Mouse (Mus musculus) embryonic facial prominence, embryonic 13.5 days (tissue): Measurements from ENCODE around the gene Trp53i11. TPM values are rescaled to one million over a fixed set of nuclear protein-coding genes. Genes with fewer than 3 reads are reported as not detected.

Experiments used
- ATAC-seq: fragments of 200-750 bp; cut with Nextera tagmentation; 2 replicates; pipeline ENCODE4 v1.8.0; 2017; ENCODE audit warnings: low read depth; ENCODE audit not compliant: insufficient number of reproducible peaks, insufficient read depth, low FRiP score, low TSS enrichment
- H3K27ac ChIP-seq: fragments of 300-500 bp; sonication (generic); 2 replicates; pipeline ENCODE4 v1.5.1; 2015; ENCODE audit warnings: moderate library complexity, mild to moderate bottlenecking, inconsistent platforms
- H3K27me3 ChIP-seq: fragments of 300-500 bp; sonication (generic); 2 replicates; pipeline ENCODE4 v1.6.1; 2015; ENCODE audit warnings: mild to moderate bottlenecking, inconsistent platforms
- H3K36me3 ChIP-seq: fragments of 300-500 bp; sonication (generic); 2 replicates; pipeline ENCODE4 v1.6.1; 2015; ENCODE audit warnings: mild to moderate bottlenecking, inconsistent platforms
- H3K4me1 ChIP-seq: fragments of 300-500 bp; sonication (generic); 2 replicates; pipeline ENCODE4 v1.6.1; 2015; ENCODE audit warnings: inconsistent platforms
- H3K4me2 ChIP-seq: fragments of 300-500 bp; sonication (generic); 2 replicates; pipeline ENCODE4 v1.6.1; 2015; ENCODE audit warnings: moderate library complexity, mild to moderate bottlenecking, inconsistent platforms
- H3K4me3 ChIP-seq: fragments of 300-500 bp; sonication (generic); 2 replicates; pipeline ENCODE4 v1.5.1; 2015; ENCODE audit warnings: mild to moderate bottlenecking, inconsistent platforms
- H3K9ac ChIP-seq: fragments of 300-500 bp; sonication (generic); 2 replicates; pipeline ENCODE4 v1.6.1; 2015; ENCODE audit warnings: mild to moderate bottlenecking, inconsistent platforms
- H3K9me3 ChIP-seq: fragments of 300-500 bp; sonication (generic); 2 replicates; pipeline ENCODE4 v1.6.1; 2016; ENCODE audit warnings: inconsistent platforms
- WGBS: fragments of 180-500 bp; shearing (Covaris S2); methylation state at CpG from one replicate; pipeline ENCODE4 v1.1.7; 2015; ENCODE audit warnings: mixed read lengths; 5-methylcytosine and 5-hydroxymethylcytosine counted together
- polyA plus RNA-seq: library from polyadenylated mRNA; unstranded; fragments of >200 nt; fragmentation: Nextera tagmentation; extraction: Ambion mirVana; gene quantifications from 2 replicates; pipeline ENCODE4 v1.2.1, GENCODE M21; 2015

The Trp53i11 gene
- polyA plus RNA-seq, result 26.7 and 27.0 TPM in 2 replicates

DNA sequence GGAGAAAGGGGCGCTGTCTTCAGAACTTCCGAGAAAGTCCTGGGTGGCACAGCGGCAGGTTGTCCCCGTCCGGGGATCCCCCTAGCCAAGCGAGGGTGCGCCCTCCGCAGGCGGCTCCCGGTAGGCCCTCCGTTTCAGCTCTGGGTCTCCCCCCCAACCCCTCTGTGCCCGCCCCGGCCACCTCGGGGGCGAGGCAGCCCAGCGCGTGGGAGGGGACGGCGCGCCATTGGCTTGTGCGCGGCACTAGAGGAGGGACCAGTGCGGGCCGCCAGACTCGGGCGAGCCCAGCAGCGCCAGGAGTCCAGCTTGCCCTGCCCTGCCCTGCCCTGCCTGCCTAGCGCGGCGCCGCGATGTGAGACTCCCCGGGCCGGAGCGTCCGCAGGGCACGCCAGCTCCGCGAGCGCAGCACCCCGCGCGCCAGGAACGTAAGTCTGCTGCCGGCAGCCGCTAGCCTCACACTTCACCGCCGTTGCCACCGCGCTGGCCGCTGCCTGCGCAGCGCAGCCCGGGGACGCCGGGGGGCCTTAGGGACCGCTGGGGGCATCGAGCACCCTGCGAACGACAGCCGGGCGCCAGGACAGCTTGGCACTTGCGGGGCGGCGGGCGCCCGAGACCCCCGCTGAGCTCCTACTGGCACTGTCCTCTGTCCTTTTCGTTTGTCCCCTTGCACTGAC lies at the start of gene Trp53i11:
Gene Trp53i11 (plus strand): TSS at position 226 of the 674 bp plus-strand sequence.
- no peaks in the 10 kb centered on the region for H3K9me3 ChIP-seq
- peaks cover 31% of the 10 kb centered on the region for H3K27me3 ChIP-seq
- H3K4me1 ChIP-seq, result peaks cover 35% of the 10 kb centered on the region

GRCm38 (mm10) chr2:93139476-93139875 lies 47.9 kb upstream of the Trp53i11 start:
- Histone ChIP-seq H3K4me1 (no peaks in the 10 kb centered on the region), H3K27ac (no peak overlapping the region), H3K4me2 (no peak overlapping the region), H3K4me3 (no peak overlapping the region), H3K36me3 (no peaks in the 10 kb centered on the region), H3K9ac (no peak overlapping the region), H3K9me3 (0 out of 2 replicates have a peak, but pooled peaks cover 4% of the 10 kb centered on the region), H3K27me3 (no peaks in the 10 kb centered on the region)
- no peak for ATAC-seq
- WGBS, result 89% methylated on average over 7 of the region's 7 CpGs

More for the DNA sequence above, at the start of gene Trp53i11:
- Histone ChIP-seq H3K4me2 (peak within 1 kb of the TSS; percentile 99), H3K27ac (peak within 1 kb of the TSS; percentile 48), H3K36me3 (no peaks in the 10 kb centered on the region), H3K9ac (peak within 1 kb of the TSS; percentile 84), H3K4me3 (peak within 1 kb of the TSS; percentile 79)
- under 1% methylated on average over 64 of the region's 69 CpGs for WGBS
- ATAC-seq, result peak; percentile 78

- H3K4me2 ChIP-seq, result no peak overlapping the region
- H3K4me1 ChIP-seq, result no peaks in the 10 kb centered on the region
- 0 out of 2 replicates have a peak, but pooled peaks cover 4% of the 10 kb centered on the region for H3K9me3 ChIP-seq
- H3K27me3 ChIP-seq, result no peaks in the 10 kb centered on the region
- no peak overlapping the region for H3K9ac ChIP-seq
- ATAC-seq, result no peak
- H3K4me3 ChIP-seq, result no peak overlapping the region
- 80% methylated on average over 3 of the region's 3 CpGs for WGBS
- H3K36me3 ChIP-seq, result no peaks in the 10 kb centered on the region
- no peak overlapping the region for H3K27ac ChIP-seq
Measured at GRCm38 (mm10) chr2:93141329-93141728, 46.0 kb upstream of the Trp53i11 start.

- Histone ChIP-seq H3K27ac (no peak overlapping the region), H3K4me3 (no peak overlapping the region), H3K9ac (no peak overlapping the region), H3K9me3 (0 out of 2 replicates have a peak, but pooled peaks cover 4% of the 10 kb centered on the region), H3K36me3 (no peaks in the 10 kb centered on the region), H3K4me2 (no peak overlapping the region), H3K4me1 (no peaks in the 10 kb centered on the region), H3K27me3 (no peaks in the 10 kb centered on the region)
- WGBS, result 74% methylated on average over 7 of the region's 7 CpGs
- no peak for ATAC-seq
Measured at GRCm38 (mm10) chr2:93142616-93143015, 44.7 kb upstream of the Trp53i11 start.

DNA sequence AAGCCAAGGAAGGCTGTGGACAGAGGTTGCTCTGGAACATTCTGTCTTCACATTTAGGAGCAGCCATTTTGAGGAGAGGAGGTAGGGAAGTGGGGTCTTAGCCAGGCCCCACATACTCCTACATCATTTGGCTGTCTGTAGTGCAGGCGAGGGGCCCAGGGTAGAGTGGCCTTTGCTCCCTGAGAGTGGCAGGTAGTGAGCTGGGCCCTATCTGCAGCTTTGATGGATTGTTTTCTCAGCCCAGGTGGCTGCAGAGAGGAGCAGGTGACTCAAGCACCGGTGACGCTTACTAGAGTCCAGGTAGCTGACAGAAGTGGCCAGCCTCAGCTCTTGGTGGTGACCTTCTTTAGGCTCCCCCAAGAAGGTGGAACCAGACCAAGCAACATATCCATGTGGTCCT lies 43.2 kb upstream of the Trp53i11 start:
- H3K4me1 ChIP-seq, result no peaks in the 10 kb centered on the region
- ATAC-seq, result no peak
- H3K9ac ChIP-seq, result no peak overlapping the region
- no peaks in the 10 kb centered on the region for H3K36me3 ChIP-seq
- H3K9me3 ChIP-seq, result no peaks in the 10 kb centered on the region
- no peaks in the 10 kb centered on the region for H3K27me3 ChIP-seq
- 89% methylated on average over 3 of the region's 3 CpGs for WGBS
- no peak overlapping the region for H3K27ac ChIP-seq
- no peak overlapping the region for H3K4me3 ChIP-seq
- no peak overlapping the region for H3K4me2 ChIP-seq

DNA sequence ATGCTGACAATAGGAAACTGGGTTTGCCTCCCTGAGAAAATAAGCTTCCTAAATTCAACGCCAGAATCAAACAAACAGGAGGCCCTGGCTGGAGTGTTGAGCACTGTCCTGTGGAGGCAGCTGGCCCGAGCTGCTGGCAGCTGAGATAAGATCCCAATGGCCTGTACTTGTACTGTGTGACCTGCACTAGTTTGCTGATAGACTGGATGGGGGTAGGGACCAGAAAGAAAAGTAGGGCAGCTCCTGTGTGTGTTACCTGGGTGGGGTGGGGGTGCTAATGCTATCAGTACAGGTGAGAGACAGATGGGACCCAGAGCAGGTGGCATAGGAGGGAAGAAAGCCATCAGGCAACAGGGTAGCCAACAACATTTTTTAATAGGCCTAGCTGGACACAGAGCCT lies 37.3 kb upstream of the Trp53i11 start:
- H3K4me3 ChIP-seq, result no peak overlapping the region
- no peak overlapping the region for H3K27ac ChIP-seq
- WGBS, result 68% methylated on average over 2 of the region's 2 CpGs
- no peak overlapping the region for H3K9ac ChIP-seq
- no peaks in the 10 kb centered on the region; the same call in 1 of the 2 replicates for H3K4me1 ChIP-seq
- no peaks in the 10 kb centered on the region for H3K36me3 ChIP-seq
- H3K4me2 ChIP-seq, result no peak overlapping the region
- ATAC-seq, result no peak
- no peaks in the 10 kb centered on the region; the same call in 1 of the 2 replicates for H3K27me3 ChIP-seq
- H3K9me3 ChIP-seq, result no peaks in the 10 kb centered on the region

DNA sequence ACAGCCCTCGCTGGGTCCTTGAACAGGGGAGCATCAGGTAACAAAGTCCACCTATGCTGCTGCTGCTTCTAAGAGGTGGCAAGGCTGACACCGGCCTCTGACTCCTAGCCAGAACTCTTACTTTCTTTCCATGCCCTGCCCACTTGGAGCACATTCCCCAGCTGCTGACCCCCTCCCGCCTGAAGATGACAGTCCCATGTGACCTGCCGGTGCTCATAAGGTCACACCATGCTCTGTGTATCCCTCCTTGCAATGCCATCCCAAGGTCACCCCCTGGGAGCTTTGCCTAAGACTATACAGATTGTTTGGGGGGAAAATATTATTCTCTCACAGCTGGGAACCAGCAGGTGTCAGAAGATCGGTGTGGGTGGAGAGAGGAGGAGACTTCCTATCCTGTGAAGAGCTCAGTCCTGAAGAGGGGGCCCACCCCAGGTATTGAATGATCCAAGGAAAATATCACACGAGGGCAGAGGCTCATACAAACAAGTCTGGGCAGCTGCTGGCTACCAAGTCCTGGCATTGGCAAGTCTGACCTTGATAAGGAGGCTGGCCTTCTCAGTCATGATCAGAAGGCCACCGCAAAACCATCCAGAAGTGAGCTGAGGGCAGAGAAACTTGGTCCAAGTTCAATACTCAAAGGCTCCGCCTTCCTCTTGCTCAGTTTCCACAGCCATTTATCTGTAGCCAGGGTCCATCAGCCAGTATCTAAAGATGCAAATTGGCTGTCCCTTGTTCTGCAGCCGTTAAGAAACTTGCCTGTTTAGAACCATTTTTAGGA lies 36.5 kb upstream of the Trp53i11 start:
- Histone ChIP-seq H3K27ac (no peak overlapping the region), H3K4me1 (no peaks in the 10 kb centered on the region; the same call in 1 of the 2 replicates), H3K9me3 (no peaks in the 10 kb centered on the region), H3K27me3 (no peaks in the 10 kb centered on the region; the same call in none of the 2 replicates), H3K4me2 (no peak overlapping the region), H3K4me3 (no peak overlapping the region), H3K9ac (no peak overlapping the region), H3K36me3 (no peaks in the 10 kb centered on the region)
- no peak for ATAC-seq
- 71% methylated on average over 9 of the region's 9 CpGs for WGBS

DNA sequence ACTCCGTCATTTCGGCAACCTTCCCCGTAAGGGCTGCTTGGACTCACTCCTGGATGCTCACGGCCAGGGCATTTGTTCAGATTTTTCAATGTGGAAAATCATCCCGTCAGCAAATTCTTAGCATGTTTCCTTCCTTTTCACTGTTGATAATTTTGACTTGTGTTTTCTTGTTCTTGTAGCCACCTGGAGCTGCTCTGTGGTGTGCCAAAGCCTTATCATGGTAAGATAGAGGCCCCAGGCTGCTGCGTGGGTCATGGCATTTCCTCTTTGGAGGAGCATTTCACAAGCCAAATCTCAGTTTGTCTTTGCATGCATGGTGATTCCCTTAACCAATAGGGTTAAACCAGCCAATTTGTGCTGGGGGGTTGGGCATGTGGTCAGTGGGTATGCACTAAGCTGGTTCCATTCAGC lies 35.2 kb upstream of the Trp53i11 start:
- H3K27ac ChIP-seq, result no peak overlapping the region
- 69% methylated on average over 6 of the region's 6 CpGs for WGBS
- H3K4me1 ChIP-seq, result no peaks in the 10 kb centered on the region; the same call in 1 of the 2 replicates
- no peak for ATAC-seq
- H3K9me3 ChIP-seq, result no peaks in the 10 kb centered on the region
- H3K4me2 ChIP-seq, result no peak overlapping the region
- no peaks in the 10 kb centered on the region for H3K36me3 ChIP-seq
- H3K4me3 ChIP-seq, result no peak overlapping the region
- H3K9ac ChIP-seq, result no peak overlapping the region
- H3K27me3 ChIP-seq, result no peaks in the 10 kb centered on the region; the same call in none of the 2 replicates

DNA sequence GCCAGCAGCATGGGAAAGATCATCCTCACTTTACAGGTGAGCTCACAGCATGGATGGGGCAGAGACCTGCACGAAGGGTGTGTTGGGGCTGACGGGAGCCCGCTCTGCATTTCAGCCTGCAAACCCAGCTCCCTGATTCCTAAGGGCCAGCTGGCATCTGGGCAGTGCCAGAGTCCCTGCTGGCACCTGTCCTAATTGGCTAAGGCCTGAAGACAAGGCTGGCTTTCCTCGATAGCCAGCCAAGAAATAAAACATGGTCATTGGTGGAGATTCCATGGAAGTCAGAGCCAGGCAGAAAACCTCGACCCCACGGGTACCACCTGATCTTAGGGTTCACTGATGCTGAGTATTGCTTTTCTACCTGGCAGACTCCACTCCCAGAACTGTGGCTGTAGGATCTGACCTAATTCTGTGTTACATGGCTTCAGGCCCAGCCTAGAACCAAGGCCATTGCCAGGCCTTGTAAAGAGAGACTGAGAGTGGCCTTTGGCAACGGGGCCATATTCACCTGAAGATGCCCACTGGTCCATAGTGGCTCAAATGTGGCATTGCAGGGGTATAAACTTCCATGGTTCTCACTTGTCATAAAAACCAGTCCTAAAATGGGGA lies 34.4 kb upstream of the Trp53i11 start:
- H3K9me3 ChIP-seq, result no peaks in the 10 kb centered on the region
- H3K27ac ChIP-seq, result 0 out of 2 replicates have a peak overlapping the region, but pooled peaks have one; percentile 12
- no peaks in the 10 kb centered on the region for H3K36me3 ChIP-seq
- H3K4me1 ChIP-seq, result no peaks in the 10 kb centered on the region; the same call in 1 of the 2 replicates
- no peaks in the 10 kb centered on the region; the same call in none of the 2 replicates for H3K27me3 ChIP-seq
- WGBS, result 81% methylated on average over 7 of the region's 7 CpGs
- H3K4me3 ChIP-seq, result no peak overlapping the region
- no peak overlapping the region for H3K9ac ChIP-seq
- no peak overlapping the region for H3K4me2 ChIP-seq
- ATAC-seq, result no peak

- Histone ChIP-seq H3K4me3 (no peak overlapping the region), H3K4me1 (no peaks in the 10 kb centered on the region; the same call in 1 of the 2 replicates), H3K4me2 (no peak overlapping the region), H3K9ac (no peak overlapping the region), H3K27ac (no peak overlapping the region), H3K27me3 (no peaks in the 10 kb centered on the region; the same call in none of the 2 replicates), H3K9me3 (no peaks in the 10 kb centered on the region), H3K36me3 (no peaks in the 10 kb centered on the region)
- ATAC-seq, result no peak
- WGBS, result 88% methylated on average over 1 of the region's 1 CpGs
Measured at GRCm38 (mm10) chr2:93153833-93154232, 33.5 kb upstream of the Trp53i11 start.

DNA sequence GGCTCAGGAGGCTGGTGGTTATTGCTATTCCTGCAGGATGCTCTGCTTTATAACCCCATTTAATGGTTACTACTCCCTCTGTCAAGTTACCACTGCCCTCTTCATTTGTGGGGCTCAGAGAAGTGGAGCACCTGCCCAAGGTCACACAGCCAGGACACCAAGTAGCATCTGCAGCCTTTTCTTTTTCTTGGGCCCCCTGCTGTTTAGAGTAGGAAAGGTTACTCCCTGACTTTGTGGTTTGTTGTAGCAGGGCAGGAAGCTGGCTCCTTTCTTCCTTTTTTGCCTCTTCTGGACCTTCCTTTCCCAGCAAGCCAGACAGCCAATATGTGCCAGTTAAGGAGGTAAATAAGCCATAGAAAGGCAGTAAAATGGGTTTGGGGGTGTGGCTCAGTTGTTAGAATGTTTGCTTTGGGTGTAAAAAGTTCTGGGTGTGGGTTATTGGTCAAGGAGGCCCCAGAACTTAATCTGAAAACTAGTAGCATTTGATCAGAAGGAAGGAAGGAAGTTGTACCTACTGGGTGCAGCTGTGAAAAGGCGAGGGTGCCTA lies 32.8 kb upstream of the Trp53i11 start:
- WGBS, result 80% methylated on average over 1 of the region's 1 CpGs
- Histone ChIP-seq H3K4me1 (no peaks in the 10 kb centered on the region; the same call in 1 of the 2 replicates), H3K4me3 (no peak overlapping the region), H3K9ac (no peak overlapping the region), H3K27ac (no peak overlapping the region), H3K9me3 (no peaks in the 10 kb centered on the region), H3K27me3 (no peaks in the 10 kb centered on the region; the same call in none of the 2 replicates), H3K4me2 (no peak overlapping the region), H3K36me3 (no peaks in the 10 kb centered on the region)
- no peak for ATAC-seq
